Mouse (Mus musculus) WW6 (cell line): ENCODE measurements around the gene Crybg3.

Experiments
- DNase-seq: peaks from one replicate; pipeline ENCODE4 v3.0.0-alpha.2; 2013; ENCODE audit warnings: low read depth, low spot score

Crybg3 gene

DNA sequence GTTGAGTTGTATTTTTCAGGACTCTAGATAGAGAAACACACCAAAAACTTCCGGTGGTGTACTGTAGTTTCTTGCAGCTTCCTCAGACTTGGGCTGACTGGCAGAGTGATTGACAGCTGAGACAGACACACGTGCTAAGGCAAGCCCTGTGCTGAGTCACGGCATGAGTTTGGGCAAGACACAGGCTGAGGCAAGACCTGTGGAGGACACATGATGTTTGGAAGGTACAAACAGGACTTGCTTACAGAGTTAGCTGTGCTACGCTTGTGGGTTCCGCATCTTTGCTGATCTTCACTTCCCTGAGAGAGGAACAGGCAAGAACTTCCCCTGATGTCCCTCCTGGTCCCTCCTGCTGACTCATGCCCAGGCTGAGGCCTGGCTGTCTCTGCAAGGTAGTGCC, 17.3 kb downstream of the Crybg3 start:
- DNase-seq: no peak

DNA sequence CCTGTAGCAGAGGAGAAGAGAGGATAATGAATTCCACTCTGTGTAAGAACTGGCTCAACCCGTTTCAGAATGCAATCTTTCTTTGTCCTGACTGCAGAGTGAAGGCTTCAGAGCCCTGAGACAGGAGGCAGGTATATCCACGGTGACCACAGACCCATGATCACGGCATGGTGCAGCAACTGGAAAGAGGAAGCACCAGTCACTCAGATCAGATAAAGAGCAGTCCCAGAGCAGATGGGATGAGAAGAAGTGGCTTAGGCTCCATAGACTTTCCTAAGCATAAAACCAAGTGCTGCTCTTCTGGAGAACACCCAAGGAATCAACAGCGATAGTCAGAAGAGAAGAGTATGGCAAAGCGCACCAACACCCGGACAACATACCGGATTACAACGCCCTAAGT, 21.5 kb downstream of the Crybg3 start:
- DNase-seq: no peak

DNA sequence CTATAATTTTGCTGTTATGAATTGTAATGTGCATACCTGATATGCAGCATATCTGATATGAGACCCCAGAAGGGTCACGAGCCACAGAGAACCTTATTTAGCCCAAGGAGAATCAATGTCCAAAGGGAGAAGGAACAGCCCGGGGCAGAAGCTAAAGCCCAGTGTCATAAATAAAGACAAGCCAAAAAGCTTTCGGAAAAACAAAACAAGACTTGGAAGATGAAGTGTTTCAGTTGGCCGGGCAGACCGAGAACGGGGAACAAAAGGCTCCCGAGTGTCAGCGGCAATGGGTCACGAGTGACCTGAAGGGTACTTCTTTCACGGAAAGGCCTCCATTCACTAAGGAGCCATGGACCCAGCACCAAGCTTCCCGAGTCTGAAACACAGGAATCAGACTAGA, 26.8 kb downstream of the Crybg3 start:
- DNase-seq: no peak

DNA sequence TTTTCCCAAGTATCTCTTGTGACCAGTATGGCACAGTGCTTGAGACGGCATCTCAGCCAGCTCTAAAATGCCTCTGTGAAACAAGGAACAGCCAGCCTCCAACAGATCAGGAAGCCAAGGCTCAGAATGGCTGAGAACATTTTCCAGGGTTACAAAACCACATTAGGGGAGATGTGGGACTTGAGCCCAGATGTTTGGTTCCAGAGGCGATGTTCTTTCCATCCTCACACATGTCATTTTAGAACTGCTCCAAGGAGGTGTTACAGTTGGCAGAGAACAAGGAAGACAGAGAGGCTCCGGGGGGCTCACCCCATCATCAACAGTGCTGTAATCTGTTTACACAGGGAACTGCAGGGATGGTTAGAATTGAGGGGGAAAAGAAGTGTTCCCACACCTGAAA, 28.1 kb downstream of the Crybg3 start:
- DNase-seq: no peak

DNA sequence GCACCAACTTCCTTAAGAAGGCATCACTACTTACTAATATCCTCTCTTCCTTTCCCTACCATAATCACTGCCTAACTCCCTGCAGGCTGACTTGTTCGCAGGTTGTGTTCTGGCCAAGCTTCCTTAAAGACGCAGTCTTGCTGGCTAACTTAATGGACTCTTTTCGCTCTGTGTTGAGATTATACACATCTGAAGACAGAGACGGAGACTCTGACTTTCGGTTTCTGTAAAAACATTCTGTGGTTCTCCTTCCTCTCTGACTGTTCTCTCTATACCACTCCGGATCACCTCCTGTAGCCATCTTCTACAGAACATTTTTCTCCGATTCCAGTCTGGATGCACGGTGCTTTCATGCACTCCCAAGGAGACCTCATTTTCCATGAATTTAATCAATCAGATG, 30.0 kb downstream of the Crybg3 start:
- DNase-seq: no peak

DNA sequence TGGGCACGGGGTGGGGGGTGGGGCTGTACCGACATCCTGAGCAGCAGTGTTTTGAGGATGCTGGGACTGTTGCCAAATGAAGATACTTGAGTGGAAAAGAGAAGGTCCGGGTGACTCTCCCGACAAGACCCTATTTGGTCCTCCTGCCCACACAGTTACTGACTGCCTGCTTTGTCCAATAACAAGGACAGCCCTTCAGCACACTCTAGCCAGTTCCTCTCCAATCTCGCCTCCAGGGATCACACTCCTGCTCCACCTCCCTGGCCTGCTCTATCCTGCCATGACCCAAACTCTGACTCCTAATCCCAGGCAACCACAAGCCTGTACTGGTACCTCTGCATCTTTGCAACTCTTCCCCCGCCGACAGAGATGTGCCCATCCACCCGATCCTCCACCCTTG, 30.9 kb downstream of the Crybg3 start:
- DNase-seq: no peak

DNA sequence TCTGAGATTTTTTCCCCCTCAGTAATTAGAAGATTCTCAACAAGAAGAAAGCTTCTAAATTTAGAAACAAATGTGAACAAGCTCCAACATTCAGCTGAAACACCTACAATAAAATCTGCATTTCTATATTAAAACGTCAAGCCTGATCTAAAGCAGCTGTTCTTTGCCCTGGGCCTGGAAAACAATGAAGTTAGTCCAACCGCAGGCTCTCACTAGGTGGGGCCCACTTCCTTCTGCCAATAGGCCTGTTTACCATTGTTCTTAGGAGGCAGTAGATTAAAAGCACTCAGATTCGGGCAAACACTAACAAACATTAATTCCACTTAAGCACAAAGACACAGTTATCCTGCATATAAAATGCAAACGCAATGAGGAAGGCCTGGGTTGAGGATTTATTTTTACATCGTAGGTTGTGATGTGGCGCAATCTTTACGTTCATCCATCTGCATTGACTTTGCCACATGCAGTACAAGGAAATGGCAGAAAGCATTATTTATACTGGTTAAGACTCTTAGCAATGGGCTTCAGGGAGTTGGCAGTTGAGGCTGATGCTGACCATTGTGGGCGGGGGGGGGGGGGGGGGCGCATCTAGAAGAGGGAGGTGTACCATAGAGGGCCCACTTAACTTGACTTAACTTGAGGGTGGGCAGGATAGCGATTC, 32.9 kb downstream of the Crybg3 start:
- no peak for DNase-seq

DNA sequence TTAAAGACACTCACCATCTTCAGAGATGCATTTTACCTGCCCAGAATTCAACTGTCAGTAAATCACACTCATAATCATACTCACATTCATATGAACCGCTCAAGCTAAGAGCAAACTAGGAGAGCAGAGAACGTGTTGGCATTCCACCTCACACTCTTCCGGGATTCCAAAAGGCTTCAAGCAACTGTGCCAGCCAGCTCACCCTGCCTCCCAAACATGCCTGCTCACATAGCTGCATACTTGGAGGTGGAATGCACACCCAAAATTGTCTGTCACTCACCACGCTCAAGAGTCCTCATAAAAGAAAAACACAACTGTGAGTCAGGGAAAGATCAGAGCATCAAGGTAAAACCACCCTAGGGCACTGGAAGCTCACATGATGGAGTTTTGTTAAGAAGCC, 34.3 kb downstream of the Crybg3 start:
- DNase-seq: no peak

DNA sequence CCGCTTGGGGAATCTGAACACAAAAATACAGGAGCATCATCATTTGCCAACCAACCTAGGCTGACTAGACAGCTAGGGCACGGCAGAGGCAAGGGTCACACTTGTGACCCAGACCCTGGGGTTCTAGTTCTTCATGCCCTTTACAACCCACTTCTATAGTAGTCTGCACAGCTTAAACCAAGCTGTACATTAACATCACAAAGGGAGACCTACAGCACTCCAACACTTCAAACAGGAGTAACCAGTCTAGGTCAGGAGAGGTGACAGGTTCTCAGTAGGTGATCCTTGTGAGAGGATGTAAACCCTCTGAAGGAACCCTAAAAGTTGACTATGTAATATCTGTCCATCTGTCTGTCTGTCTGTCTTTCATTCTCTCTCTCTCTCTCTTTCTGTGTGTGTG, 35.1 kb downstream of the Crybg3 start:
- peak; percentile 22 for DNase-seq

DNA sequence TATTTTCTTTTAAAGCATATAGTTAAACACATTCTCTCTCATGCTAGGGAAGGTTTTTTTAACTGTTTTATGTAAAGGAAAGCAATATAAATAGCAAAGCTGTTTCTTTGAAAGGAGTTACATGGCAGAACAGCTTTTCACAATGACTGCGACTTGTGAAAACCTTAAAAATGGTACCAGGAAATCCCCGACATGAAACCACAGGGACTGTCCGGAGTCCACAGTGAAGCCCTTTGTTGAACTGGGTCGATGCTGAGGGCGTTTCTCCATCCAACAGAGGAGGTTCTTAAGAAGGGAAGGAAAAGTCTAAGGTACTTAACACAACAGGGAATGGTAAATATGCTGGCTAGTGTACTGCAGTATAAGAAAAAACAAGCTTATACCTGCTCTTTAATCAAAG, 36.8 kb downstream of the Crybg3 start:
- no peak for DNase-seq

DNA sequence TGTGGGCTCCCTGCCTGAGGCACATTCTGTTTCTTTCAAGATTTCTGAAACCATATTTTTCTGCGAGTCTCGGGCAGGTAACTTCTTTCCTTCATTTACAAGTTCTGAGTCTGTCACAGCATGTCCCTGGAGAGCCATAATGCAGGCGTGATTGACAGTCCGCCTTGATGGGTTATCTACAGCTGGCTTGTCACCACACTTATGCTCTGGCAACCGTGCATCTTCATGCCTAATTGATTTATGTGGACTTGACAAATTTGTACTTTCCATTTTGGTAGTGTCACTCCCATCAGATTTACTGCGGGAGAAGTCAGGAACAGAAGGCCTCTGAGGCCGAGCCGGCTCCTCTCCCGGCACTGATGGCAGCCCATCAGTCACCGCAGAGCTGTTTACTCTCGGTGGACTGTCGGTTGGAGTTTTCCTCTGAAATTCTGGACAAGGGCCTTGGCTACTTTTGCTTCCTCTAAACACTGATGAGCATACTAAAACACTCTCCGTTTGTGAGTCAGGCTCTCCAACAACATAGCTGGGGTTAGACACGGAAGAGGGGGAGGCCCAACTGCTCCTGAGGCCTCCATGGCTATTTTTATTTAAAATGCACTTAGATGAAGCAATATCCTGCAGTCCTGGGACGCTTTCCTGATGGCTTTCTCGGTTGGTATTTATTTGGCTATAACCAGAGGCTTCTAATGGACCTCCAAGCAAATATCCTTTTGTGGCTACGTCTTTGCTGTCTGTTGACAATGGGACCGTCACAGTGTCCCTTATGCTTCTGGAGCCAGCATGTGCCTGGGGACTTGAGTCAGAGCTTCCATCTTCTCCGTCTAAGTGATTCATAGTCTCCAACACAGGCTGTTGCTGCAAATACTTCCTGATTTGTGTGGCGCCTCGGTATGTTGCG, 41.2 kb downstream of the Crybg3 start:
- DNase-seq: no peak

DNA sequence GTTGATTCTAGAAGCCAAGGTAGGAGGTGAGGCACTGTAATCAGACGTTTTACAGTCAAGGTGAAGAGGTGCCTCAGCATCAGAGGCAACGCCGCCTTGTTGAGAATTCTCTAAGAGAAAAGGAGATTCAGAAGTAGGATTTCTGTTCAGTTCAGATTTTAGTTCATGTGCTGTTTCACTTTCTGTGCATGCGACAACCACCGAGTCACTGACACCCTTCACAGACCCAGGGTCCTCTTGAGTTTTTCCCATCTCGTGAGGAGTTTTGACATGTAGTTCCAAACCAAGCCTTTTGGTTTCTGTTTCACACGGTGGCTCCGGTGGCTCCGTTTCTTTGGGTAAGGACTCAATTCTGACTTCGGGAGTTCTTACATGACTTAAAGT, 41.9 kb downstream of the Crybg3 start:
- DNase-seq: no peak

DNA sequence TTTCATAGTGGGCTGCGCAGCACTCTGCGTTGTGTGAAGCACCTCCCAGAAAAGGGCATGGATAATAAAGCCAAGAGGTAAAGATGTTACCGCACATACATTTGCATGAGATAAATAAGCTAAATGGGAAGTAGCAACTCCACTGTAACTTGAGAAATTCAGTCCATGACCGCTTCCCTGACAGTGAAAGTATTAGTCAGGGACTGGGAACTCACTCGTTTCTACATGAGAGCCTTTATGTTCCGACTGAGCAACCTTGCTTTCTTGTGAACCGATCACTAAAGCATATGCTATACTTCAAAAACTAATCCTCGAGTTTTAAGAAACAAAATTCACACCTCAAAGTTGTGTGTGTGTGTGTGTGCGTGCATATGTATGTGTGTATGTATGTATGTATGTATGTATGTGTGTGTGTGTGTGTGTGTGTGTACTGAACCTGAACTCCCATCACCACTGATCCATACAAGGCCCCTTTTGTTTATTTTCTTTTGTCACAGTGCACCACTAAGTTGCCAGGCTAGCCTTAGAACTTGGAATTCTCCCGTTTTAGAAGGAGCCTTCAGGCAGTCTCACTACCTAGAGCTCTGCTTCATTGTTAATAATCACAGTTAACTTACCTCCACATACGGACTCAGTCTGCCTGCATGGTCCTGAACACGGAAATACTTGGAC, 47.2 kb downstream of the Crybg3 start:
- DNase-seq: no peak

DNA sequence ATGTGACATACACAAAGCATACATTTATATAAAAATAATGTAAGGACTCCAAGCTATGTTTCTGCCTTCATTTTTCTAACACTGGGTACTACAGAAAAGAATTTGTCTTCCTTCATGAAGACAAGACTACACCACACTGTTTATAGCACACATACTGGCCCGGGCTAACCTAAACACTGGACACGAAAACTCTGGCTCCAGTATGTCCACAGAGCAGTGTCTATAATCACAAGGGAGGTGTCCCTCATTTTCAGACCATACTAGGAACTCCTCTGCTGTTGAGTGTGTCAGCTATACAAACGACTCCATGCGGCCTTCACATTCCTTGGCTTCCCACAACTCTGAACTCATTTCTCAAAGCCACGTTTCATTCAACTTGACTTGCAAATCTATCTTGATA, 49.3 kb downstream of the Crybg3 start:
- no peak for DNase-seq

DNA sequence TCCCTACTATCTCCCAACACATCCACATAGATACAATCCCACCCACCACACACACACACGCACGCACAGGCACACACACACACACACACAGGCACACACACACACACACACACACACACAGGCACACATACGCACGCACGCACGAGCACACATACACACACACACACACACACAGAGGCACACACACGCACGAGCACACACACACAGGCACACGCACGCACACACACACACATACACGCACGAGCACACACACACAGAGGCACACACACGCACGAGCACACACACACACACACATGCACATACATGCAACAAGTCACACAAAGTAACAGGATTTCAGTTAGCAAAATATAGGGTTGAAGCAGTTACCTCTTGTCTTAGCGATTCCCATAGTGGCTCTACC, 51.1 kb downstream of the Crybg3 start:
- DNase-seq: no peak

DNA sequence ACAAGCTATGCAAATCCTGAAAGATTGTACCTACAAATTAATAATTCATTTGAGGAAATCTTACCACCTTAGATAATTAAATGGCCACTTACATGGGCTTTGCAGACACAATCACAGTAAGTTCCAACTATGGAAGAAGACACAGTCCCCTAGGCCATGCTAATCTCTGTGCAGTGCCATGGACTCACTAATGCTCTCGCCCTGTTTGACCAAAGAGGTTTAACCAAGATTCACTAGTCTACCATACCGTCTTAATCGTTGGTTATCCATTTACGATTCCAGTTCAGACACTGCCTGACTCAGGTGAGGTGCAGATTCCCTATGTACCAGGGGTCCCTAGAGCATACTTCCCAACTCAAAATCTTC, 52.2 kb downstream of the Crybg3 start:
- no peak for DNase-seq

DNA sequence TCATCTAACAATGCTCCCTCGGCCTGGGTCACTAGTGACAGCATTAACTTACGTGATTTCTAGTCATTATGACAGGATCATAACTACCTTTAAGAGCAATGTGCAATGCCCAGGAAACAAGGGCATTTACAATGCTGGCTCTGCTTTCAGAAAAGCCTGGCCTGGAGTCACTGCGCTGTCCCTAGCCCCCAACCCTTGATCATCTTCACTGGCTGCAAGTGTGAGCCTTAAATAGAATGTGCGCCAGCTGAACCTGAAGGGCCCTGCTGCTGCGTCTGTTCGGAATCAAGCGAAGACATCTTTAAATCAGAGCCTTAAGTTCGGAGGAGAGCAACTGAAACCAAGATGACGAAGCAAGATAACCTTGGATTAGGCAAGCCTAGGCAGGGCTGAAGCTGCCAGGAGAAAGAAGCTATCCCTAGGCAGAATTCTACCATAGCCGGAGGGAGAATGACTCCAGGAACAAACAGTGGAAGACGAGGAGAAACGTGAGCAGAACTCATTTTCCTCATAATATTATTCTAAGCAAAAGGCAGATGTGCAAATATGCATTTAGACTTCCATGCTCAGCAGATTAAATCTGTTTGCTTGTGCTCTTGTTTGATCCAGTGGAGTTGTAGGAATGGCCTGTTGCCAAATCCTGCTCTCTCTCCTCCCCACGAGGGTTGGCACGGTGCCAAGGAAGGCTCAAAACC, 52.7 kb downstream of the Crybg3 start:
- no peak for DNase-seq

DNA sequence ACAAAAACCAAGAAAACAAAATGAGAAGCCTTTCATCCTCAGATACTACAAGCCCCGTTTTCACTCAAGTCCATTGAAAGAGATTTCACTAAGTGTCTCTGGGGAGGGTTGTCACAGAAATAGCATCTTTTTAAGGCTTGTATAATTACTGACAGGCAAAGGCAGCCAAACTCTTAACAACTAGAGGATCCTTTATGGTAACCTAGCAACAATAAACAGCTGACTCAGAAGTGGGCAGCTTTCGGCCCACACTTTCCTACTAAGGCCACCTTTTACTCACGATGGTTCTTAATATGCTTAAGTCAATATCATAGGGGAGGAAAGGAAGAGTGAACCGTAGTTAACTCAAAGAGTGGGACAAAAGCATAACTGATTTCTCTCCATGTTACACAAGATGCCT, 53.3 kb downstream of the Crybg3 start:
- DNase-seq: no peak

DNA sequence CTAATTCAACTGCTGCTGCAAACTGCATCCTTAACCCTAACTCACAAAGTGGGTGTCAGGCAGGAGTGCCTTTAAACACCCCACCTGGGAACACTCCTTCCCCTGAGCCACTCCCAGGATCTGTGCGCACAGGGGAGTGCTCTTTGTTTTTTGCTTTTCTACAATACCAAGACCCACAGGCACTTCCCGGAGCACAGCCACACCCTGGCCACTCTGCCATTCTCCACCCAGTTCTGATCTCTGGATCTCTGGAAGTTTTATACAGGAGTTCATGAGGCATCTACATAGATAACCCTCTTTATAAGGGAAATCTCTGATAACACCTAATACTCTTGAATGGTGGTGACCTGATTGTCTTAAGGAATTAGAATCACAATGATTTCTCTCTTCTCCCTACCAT, 55.4 kb downstream of the Crybg3 start:
- DNase-seq: peak; percentile 29

DNA sequence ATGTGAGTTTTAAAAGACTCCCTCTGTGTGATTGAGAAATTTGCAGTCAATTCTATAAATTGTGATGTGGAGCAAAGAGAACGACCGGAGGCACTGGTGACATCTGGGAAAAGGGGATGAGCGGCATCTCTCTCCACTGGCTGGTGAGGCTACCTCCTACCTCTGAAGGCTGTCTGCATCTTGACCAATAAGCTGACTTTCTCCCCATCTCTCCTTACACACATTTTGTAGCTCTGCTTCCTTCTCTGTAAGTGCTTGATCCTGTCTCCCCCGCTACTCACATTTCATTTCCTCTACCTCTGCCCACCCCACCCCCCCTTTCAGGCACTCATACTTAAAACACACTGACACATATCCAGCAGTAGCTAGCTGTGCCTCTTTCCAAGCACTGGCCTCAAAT, 59.4 kb downstream of the Crybg3 start:
- DNase-seq: no peak

DNA sequence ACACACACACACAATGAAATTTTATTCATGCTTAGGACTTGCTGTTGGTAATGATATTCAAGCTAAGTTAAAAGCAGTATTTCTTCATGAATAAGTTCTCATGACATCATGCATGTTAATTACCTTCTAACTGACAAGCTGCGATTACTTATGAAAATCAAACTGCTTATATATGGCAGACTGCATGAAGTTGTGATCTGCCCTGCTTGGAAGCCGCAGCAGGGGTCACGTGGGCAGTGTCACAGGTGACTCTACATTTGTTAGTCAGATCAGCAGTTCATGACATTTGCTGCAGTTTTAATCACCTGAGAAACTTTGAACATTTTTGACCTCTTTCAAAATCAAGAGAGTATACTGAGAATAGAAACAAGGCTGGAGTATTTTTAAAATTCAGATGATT, 59.8 kb downstream of the Crybg3 start:
- no peak for DNase-seq

DNA sequence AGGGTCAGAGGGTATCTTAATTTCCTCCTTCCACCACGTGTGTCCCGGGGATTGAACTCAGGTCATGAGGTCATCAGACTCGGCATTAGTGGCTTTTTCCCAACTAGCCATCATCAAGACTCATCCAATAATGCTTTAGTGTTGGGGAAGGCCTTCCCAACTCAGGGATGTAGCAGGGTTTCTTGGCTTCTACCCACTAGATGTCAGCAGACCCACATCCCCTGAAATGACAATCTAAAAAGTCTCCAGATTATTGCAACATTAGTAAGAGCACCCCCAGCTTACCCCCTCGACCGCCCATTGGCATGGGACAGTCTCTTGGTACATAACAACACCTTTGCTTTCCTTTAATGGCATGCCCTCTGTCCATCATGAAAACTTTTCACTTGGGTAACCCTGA, 65.1 kb downstream of the Crybg3 start:
- no peak for DNase-seq
